Mouse (Mus musculus) hindbrain, embryonic 14.5 days (tissue): Measurements from ENCODE around the gene Bnc2. TPM values are rescaled to one million over a fixed set of nuclear protein-coding genes. Genes with fewer than 3 reads are reported as not detected.

Experiments
- ATAC-seq: fragments of 200-750 bp; cut with Nextera tagmentation; 2 replicates; pipeline ENCODE4 v1.8.0; 2017; ENCODE audit warnings: moderate number of reproducible peaks, mild to moderate bottlenecking, moderate TSS enrichment, moderate library complexity; ENCODE audit not compliant: low FRiP score
- DNase-seq: peaks from one replicate; pipeline ENCODE4 v3.0.0-alpha.2; 2015; ENCODE audit warnings: low spot score
- H3K27ac ChIP-seq: fragments of 300-500 bp; sonication (generic); 2 replicates; pipeline ENCODE4 v1.5.1; 2014; ENCODE audit warnings: mild to moderate bottlenecking, moderate library complexity
- H3K27me3 ChIP-seq: fragments of 300-500 bp; sonication (generic); 2 replicates; pipeline ENCODE4 v1.6.1; 2014; ENCODE audit warnings: mild to moderate bottlenecking, low read length, mixed read lengths; ENCODE audit not compliant: control insufficient read depth, insufficient read depth
- H3K36me3 ChIP-seq: fragments of 300-500 bp; sonication (generic); replicated peaks from 2 replicates; pipeline ENCODE4 v1.6.1; 2014; ENCODE audit not compliant: control insufficient read depth, insufficient read depth
- H3K4me1 ChIP-seq: fragments of 300-500 bp; sonication (generic); replicated peaks from 2 replicates; pipeline ENCODE4 v1.6.1; 2014; ENCODE audit warnings: antibody characterized with exemption, low read length, mixed read lengths; ENCODE audit not compliant: control insufficient read depth, insufficient read depth
- H3K4me2 ChIP-seq: fragments of 300-500 bp; sonication (generic); replicated peaks from 2 replicates; pipeline ENCODE4 v1.6.1; 2014; ENCODE audit warnings: mild to moderate bottlenecking, moderate library complexity
- H3K4me3 ChIP-seq: fragments of 300-500 bp; sonication (generic); replicated peaks from 2 replicates; pipeline ENCODE4 v1.5.1; 2014; ENCODE audit warnings: mild to moderate bottlenecking, low read length
- H3K9ac ChIP-seq: fragments of 300-500 bp; sonication (generic); 2 replicates; pipeline ENCODE4 v1.6.1; 2014
- H3K9me3 ChIP-seq: fragments of 300-500 bp; sonication (generic); 2 replicates; pipeline ENCODE4 v1.6.1; 2016; ENCODE audit warnings: low read length; ENCODE audit not compliant: control insufficient read depth
- WGBS: fragments of 180-500 bp; shearing (Covaris S2); extraction: QIAGEN DNeasy Blood & Tissue Kit; methylation state at CpG from one replicate; pipeline ENCODE4 v1.1.7; 2014; 5-methylcytosine and 5-hydroxymethylcytosine counted together
- polyA plus RNA-seq: library from polyadenylated mRNA; unstranded; fragments of >200 nt; fragmentation: Nextera tagmentation; extraction: Ambion mirVana; gene quantifications from 2 replicates; pipeline ENCODE4 v1.2.1, GENCODE M21; 2014

Bnc2 gene
- polyA plus RNA-seq, 1 experiment from 2014 or later, result 12.0 TPM

DNA sequence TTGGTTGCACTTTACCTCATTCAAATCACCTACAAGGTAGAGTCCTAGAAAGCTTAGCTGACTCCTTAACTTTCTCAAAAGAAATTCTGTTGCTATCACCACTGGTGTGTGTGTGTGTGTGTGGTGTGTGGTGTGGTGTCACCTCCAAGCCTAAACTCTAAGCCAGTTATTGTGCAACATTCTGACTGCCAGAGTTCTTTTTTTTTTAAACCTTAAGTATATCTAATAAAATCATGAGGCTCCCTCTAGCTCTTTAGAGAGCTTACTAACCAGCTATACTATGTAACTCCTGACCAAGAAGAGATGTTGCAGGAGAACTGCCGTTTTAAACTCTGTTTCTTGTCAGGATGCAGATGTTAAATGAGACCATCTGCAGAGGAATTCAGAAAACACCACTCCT lies 4.1 kb downstream of the Bnc2 start:
- H3K36me3 ChIP-seq, result no peaks in the 10 kb centered on the region
- DNase-seq, result no peak
- 55% methylated on average over 1 of the region's 1 CpGs for WGBS
- H3K27ac ChIP-seq, result no peak overlapping the region
- H3K9ac ChIP-seq, result no peak overlapping the region
- H3K9me3 ChIP-seq, result no peaks in the 10 kb centered on the region
- no peaks in the 10 kb centered on the region; the same call in 1 of the 2 replicates for H3K4me1 ChIP-seq
- no peak overlapping the region for H3K4me3 ChIP-seq
- no peak overlapping the region for H3K4me2 ChIP-seq
- H3K27me3 ChIP-seq, result peaks cover 72% of the 10 kb centered on the region
- ATAC-seq, result no peak

DNA sequence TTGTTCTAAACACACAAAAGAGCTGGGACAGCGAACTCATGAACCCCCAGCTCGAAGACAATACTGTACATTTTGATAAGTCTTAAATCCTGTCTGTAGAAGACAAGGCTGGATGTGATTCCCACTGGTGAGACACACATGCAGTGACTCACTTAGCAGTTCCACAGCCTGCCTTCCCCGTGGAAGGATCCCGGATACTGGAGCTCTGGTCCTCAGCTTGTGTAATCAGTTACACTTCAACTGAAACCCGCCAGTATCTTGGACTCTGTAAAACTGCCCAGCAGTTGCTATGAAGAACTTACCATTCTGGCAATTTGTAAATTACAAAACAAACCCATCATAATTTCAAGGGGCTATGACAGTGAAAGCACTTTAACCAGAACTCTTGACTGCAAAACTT lies 5.4 kb downstream of the Bnc2 start:
- Histone ChIP-seq H3K4me1 (no peaks in the 10 kb centered on the region; the same call in 1 of the 2 replicates), H3K9ac (no peak overlapping the region), H3K4me3 (no peak overlapping the region), H3K9me3 (no peaks in the 10 kb centered on the region), H3K27me3 (peaks cover 58% of the 10 kb centered on the region), H3K36me3 (no peaks in the 10 kb centered on the region), H3K27ac (no peak overlapping the region), H3K4me2 (peak overlapping the region; percentile 17; the same call in 1 of the 2 replicates)
- DNase-seq (no peak), ATAC-seq (no peak)
- WGBS, result 51% methylated on average over 5 of the region's 5 CpGs

DNA sequence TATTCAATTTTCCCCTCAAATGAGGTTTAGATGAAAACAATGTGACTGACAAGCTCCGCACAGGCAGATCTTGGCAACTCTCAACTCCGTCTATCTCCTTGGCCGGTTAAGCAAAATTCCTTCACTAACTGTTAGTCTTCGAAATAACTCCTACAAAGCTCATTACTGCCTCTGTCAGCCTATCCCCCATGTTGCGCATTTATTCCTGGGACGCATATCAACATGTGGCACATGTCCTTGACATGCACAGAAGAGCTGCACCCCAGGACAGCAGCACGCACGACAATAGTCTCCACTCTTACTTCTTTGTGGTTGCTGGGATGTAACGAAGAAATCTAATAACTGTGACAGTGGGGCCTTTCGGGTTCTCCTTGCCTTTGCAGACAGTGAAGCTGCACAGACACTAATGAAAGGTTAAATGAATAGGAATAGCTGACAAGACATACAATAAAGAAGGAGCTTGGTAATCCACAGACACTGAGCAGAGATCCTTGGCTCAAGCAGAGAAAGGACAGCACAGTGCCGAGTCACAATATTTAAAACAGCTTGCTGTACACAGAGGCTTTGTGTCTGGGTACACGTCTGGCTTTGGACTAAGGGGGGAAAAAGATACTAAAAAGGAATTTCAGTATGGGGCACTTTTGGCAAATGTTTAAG lies 6.0 kb downstream of the Bnc2 start:
- DNase-seq, result no peak
- H3K4me3 ChIP-seq, result no peak overlapping the region
- no peaks in the 10 kb centered on the region; the same call in 1 of the 2 replicates for H3K4me1 ChIP-seq
- ATAC-seq, result peak; percentile 72; the same call in 1 of the 2 replicates
- H3K9ac ChIP-seq, result no peak overlapping the region
- no peak overlapping the region for H3K27ac ChIP-seq
- peak overlapping the region; percentile 17; the same call in 1 of the 2 replicates for H3K4me2 ChIP-seq
- H3K36me3 ChIP-seq, result no peaks in the 10 kb centered on the region
- peaks cover 54% of the 10 kb centered on the region for H3K27me3 ChIP-seq
- 21% methylated on average over 12 of the region's 12 CpGs for WGBS
- H3K9me3 ChIP-seq, result no peaks in the 10 kb centered on the region

DNA sequence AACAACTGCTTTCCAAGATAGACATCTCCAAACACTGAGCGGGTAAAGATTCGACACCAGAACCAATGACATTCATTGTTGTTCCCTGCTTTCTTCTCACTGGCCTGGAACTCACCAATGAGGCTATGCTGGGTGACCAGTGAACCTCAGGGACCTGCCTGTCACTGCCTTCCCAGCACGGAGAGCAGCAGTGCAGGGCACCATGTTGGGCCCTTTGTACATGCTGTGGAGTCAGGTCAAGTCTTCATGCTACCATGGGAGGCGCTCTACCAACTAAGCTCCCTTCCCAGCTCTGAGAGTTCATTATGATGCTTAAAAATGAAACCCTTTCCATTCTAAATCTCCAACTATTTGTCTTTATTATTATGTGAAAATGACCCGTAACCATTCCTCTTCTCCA lies 6.8 kb downstream of the Bnc2 start:
- Histone ChIP-seq H3K9ac (no peak overlapping the region), H3K27ac (no peak overlapping the region), H3K36me3 (no peaks in the 10 kb centered on the region), H3K4me2 (no peak overlapping the region), H3K9me3 (no peaks in the 10 kb centered on the region), H3K27me3 (peaks cover 45% of the 10 kb centered on the region), H3K4me1 (no peaks in the 10 kb centered on the region), H3K4me3 (no peak overlapping the region)
- WGBS, result 76% methylated on average over 5 of the region's 5 CpGs
- DNase-seq (no peak), ATAC-seq (no peak)

DNA sequence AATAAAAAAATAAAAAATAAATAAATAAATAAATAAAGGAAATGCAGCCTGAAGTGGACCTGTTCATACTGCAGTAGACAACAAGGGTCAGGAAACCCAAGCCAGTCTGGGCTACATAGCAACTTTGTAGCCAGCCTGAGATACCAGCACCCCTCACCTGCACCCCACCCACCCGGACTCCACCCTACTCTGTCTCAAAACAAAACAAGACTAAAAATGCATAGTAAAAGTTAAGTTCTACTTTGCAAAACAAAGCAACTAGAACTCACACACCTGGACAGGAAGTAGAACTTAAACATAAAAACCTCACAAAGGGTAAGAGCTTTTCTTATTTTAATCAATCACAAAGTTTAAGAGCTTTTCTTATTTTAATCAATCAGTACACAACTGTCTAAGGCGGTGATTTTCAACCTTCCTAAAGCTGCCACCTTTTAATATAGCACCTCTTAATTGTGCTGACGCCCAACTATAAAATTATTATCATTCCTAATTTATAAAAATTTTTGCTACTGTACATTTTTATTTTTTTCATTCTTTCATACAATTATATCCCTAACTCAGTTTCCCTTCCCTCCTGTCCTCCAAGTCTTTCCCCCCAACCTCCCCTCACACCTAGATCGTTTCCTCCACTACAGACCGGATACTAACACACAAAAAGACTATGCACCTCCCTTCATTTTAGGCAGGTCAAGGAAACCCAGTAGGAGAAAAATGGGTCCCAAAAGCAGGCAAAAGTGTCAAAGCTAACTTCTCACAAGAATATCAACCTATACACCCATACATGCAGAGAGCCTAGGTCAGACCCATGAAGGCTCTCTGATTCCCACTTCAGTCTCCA lies 12.6 kb downstream of the Bnc2 start:
- H3K36me3 ChIP-seq, result no peaks in the 10 kb centered on the region
- 91% methylated on average over 5 of the region's 5 CpGs for WGBS
- no peak overlapping the region for H3K4me3 ChIP-seq
- no peak overlapping the region for H3K4me2 ChIP-seq
- H3K9ac ChIP-seq, result no peak overlapping the region
- ATAC-seq (no peak), DNase-seq (no peak)
- H3K9me3 ChIP-seq, result no peaks in the 10 kb centered on the region
- no peak overlapping the region for H3K27ac ChIP-seq
- 0 out of 2 replicates have a peak, but pooled peaks cover 10% of the 10 kb centered on the region for H3K27me3 ChIP-seq
- H3K4me1 ChIP-seq, result no peaks in the 10 kb centered on the region

DNA sequence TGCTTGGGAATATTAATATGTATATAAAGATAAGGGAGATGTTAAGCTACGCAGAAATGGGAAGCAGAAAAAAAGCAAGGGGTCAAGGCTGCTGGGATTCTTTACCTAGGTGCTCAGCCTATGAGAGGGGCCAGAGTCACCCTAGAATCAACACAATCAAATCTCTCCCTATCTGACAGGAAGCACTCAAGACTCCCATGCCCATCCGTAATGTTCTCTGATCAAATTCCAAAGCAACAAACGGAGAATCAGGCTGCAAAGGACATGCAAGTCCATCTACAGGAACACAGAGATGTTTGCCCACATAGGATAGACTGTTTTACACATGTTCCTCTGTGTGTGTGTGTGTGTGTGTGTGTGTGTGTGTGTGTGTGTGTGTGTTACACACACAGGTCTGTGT lies 13.7 kb downstream of the Bnc2 start:
- WGBS, result 91% methylated on average over 3 of the region's 3 CpGs
- 0 out of 2 replicates have a peak, but pooled peaks cover 1% of the 10 kb centered on the region for H3K27me3 ChIP-seq
- no peak for ATAC-seq

DNA sequence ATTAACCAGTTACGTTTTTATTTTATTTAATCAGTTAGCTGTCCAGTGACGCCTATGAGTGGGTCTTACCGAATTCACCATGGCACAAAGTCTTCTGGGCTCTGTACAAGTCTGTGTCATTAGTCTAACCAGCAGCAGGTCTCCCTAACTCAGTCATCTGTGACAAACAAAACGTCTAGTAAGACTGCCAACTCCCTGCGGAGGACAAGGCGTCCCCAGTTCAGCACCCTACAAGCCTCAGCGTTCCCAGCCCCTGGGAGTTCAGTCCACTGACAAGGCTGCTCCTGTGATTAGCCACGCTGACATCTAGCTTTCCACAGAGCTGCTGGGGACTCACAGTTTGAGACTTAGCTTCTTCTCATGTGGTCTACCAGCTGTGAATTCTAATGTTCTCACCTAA lies 23.3 kb downstream of the Bnc2 start:
- no peaks in the 10 kb centered on the region for H3K27me3 ChIP-seq
- no peaks in the 10 kb centered on the region for H3K4me1 ChIP-seq
- DNase-seq (no peak), ATAC-seq (no peak)
- H3K4me2 ChIP-seq, result no peak overlapping the region
- H3K9me3 ChIP-seq, result no peaks in the 10 kb centered on the region
- WGBS, result 51% methylated on average over 8 of the region's 8 CpGs
- H3K9ac ChIP-seq, result no peak overlapping the region
- no peaks in the 10 kb centered on the region for H3K36me3 ChIP-seq
- no peak overlapping the region for H3K4me3 ChIP-seq
- H3K27ac ChIP-seq, result no peak overlapping the region

More for the DNA sequence above, 13.7 kb downstream of the Bnc2 start:
- no peaks in the 10 kb centered on the region for H3K9me3 ChIP-seq
- H3K4me2 ChIP-seq, result no peak overlapping the region
- H3K27ac ChIP-seq, result no peak overlapping the region
- no peak for DNase-seq
- no peak overlapping the region for H3K4me3 ChIP-seq
- H3K9ac ChIP-seq, result no peak overlapping the region
- no peaks in the 10 kb centered on the region for H3K4me1 ChIP-seq
- no peaks in the 10 kb centered on the region for H3K36me3 ChIP-seq

DNA sequence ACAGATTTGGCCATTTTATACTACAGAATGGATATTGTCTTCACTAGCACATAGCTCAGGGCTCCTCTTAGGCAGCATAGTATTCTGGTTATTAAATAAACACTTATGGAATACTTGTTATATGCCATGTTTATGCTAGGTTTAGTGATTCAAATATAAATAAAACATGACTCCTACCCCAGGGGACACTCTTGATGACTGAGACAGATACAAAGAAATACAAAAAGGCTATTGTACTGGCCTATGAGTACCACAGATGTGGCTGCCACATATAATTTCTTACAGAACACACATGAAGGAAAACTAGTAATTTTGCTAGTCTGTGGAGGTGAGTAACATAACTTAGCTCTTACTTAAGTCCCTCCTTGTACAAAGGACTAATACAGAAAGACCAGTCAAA lies 28.5 kb downstream of the Bnc2 start:
- Histone ChIP-seq H3K27ac (no peak overlapping the region), H3K4me1 (no peaks in the 10 kb centered on the region), H3K9me3 (no peaks in the 10 kb centered on the region), H3K9ac (no peak overlapping the region), H3K36me3 (no peaks in the 10 kb centered on the region), H3K4me2 (no peak overlapping the region), H3K4me3 (no peak overlapping the region), H3K27me3 (no peaks in the 10 kb centered on the region)
- no peak for DNase-seq
- ATAC-seq, result no peak

DNA sequence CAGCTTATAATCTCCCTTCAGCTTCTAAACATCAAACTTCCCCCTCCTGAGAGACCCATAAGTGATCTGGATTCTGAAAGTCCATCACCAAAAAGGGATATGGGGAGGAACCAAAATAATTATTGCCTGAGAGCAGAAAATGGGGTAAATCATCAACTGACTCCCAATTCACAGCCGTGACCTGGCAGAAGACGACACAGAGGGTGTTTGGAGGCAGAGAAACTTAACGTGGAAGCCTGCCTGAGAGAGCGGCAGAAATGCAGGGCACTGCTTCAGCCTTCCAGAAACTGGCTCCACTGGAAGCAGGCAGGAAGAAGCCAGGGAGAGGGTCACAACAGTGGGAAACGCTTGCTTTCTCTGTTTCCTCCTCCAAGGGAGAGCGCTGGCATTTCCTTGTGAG lies 35.9 kb downstream of the Bnc2 start:
- ATAC-seq, result no peak
- no peak overlapping the region for H3K4me2 ChIP-seq
- H3K27me3 ChIP-seq, result peaks cover 10% of the 10 kb centered on the region; the same call in 1 of the 2 replicates
- peaks cover 5% of the 10 kb centered on the region; the same call in 1 of the 2 replicates for H3K4me1 ChIP-seq
- 56% methylated on average over 6 of the region's 6 CpGs for WGBS
- H3K27ac ChIP-seq, result no peak overlapping the region
- H3K9me3 ChIP-seq, result no peaks in the 10 kb centered on the region
- no peak overlapping the region for H3K4me3 ChIP-seq
- H3K9ac ChIP-seq, result no peak overlapping the region
- DNase-seq, result no peak
- no peaks in the 10 kb centered on the region for H3K36me3 ChIP-seq
